Mouse (Mus musculus) cerebellum, postnatal 36 days (tissue): Measurements from ENCODE around the gene Abca3.
"Not testable (repeated sequence)": the region's sequence is repeated elsewhere in the genome, so short reads cannot be mapped to it uniquely, and the experiment has no call there.

Experiments used
- DNase-seq, 2 experiments: peaks; one replicate each; pipeline ENCODE4 v3.0.0; 2021 to 2022; ENCODE audit warnings: mixed read lengths in 2 of 2

Abca3 gene

GRCm38 (mm10) chr17:24442632-24443155 is 90.9 kb downstream of the Abca3 start, which contains the start of gene Dnase1l2:
Gene Dnase1l2, minus strand, starts transcription at chr17:24443105.
- DNase-seq = peak; percentile 48 to 49

- peak; percentile 78 to 80 for DNase-seq
These were observed 91.7 kb downstream of the Abca3 start for GRCm38 (mm10) chr17:24443409-24443808.

GRCm38 (mm10) chr17:24446590-24446989 is 94.8 kb downstream of the Abca3 start:
- DNase-seq = no peak

- DNase-seq = no peak
These were observed 97.8 kb downstream of the Abca3 start for GRCm38 (mm10) chr17:24449507-24449906.

GRCm38 (mm10) chr17:24451220-24451619 is 99.5 kb downstream of the Abca3 start:
- DNase-seq = no peak

GRCm38 (mm10) chr17:24453372-24453771 is 101.6 kb downstream of the Abca3 start:
- no peak for DNase-seq

- DNase-seq = no peak
These were observed 102.5 kb downstream of the Abca3 start for GRCm38 (mm10) chr17:24454218-24454755.

GRCm38 (mm10) chr17:24454756-24455522 is 103.2 kb downstream of the Abca3 start:
- DNase-seq = peak; percentile 97 to 98

GRCm38 (mm10) chr17:24455523-24456206 is 103.9 kb downstream of the Abca3 start:
- not testable (repeated sequence) for DNase-seq
